Mouse (Mus musculus): ENCODE results near the gene Foxk1.

Gene Foxk1

DNA sequence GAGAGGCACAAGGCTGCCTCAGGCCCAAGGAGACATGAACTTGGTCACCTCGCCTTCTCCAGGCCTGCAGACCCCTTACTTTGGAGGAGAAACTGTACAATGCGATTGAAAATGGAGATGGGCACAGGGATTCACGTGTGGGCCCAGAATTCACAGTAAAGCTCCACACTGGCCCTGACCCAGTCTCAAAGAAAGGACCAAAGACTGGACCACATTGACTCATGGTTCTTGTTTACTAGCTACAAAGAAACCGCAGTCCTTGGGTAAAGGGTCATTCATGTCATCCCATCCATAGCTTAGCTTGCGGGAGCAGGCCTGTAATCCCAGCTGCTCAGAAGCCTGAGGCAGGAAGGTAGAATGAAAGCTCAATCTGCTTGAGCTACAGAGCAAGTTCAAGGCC lies 82.3 kb downstream of the Foxk1 start:
- no peak for DNase-seq (ENCODE audit: low read depth, low spot score)
- Histone ChIP-seq H3K36me3 (ENCODE audit: control insufficient read depth, insufficient read depth, low read length, poor library complexity, severe bottlenecking) (no peaks in the 10 kb centered on the region), H3K27me3 (ENCODE audit: control insufficient read depth, insufficient read depth, low read length, poor library complexity, severe bottlenecking) (no peaks in the 10 kb centered on the region)

GRCm38 (mm10) chr5:142486654-142487053 lies 85.4 kb downstream of the Foxk1 start:
- H3K36me3 ChIP-seq (ENCODE audit: control insufficient read depth, insufficient read depth, low read length, poor library complexity, severe bottlenecking): no peaks in the 10 kb centered on the region
- H3K27me3 ChIP-seq (ENCODE audit: control insufficient read depth, insufficient read depth, low read length, poor library complexity, severe bottlenecking): no peaks in the 10 kb centered on the region
- DNase-seq (ENCODE audit: low read depth, low spot score): no peak

DNA sequence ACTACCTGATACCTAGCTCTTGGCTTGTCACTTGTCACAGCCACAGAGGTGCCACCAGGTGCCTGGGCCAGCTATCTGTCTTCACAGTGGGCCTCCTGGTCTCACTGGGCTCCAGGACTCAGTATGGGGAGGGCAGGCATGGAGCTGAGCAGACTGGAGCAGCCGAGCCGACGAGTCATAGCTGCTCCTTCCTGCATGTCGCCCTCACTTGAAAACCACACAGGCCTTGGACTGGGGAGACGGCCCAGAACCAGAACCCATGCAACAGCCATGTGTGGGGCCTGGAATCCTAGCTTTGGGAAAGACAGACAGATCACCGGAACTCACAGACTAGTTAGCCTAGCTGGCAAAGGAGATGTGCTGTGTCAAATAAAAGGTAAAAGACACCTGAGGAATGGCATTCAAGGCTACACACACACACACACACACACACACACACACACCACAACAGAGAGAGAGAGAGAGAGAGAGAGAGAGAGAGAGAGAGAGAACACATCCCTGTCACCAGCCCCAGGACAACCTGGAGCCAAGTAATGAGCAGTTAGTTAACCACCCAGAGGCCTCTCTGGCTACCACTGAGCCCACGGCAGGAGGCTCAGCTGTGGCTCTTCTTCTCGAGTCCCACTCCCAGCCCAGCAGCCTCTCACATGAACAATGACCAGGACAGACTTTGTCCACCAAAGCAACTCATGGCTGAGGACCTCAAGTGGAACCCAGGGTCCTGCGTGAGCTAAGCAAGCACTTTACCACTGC lies 88.8 kb downstream of the Foxk1 start:
- DNase-seq (ENCODE audit: low read depth, low spot score): no peak
- H3K27me3 ChIP-seq (ENCODE audit: control insufficient read depth, insufficient read depth, low read length, poor library complexity, severe bottlenecking): no peaks in the 10 kb centered on the region
- no peaks in the 10 kb centered on the region for H3K36me3 ChIP-seq (ENCODE audit: control insufficient read depth, insufficient read depth, low read length, poor library complexity, severe bottlenecking)

- DNase-seq (ENCODE audit: low read depth, low spot score): no peak
- H3K27me3 ChIP-seq (ENCODE audit: control insufficient read depth, insufficient read depth, low read length, poor library complexity, severe bottlenecking): no peaks in the 10 kb centered on the region
- no peaks in the 10 kb centered on the region for H3K36me3 ChIP-seq (ENCODE audit: control insufficient read depth, insufficient read depth, low read length, poor library complexity, severe bottlenecking)
Observed at GRCm38 (mm10) chr5:142493307-142493706, 92.0 kb downstream of the Foxk1 start.

GRCm38 (mm10) chr5:142495321-142496096 lies 94.2 kb downstream of the Foxk1 start:
- H3K36me3 ChIP-seq (ENCODE audit: control insufficient read depth, insufficient read depth, low read length, poor library complexity, severe bottlenecking): no peaks in the 10 kb centered on the region
- DNase-seq (ENCODE audit: low read depth, low spot score): no peak
- no peaks in the 10 kb centered on the region for H3K27me3 ChIP-seq (ENCODE audit: control insufficient read depth, insufficient read depth, low read length, poor library complexity, severe bottlenecking)

- H3K36me3 ChIP-seq (ENCODE audit: control insufficient read depth, insufficient read depth, low read length, poor library complexity, severe bottlenecking): no peaks in the 10 kb centered on the region
- peak; percentile 34 for DNase-seq (ENCODE audit: low read depth, low spot score)
- no peaks in the 10 kb centered on the region for H3K27me3 ChIP-seq (ENCODE audit: control insufficient read depth, insufficient read depth, low read length, poor library complexity, severe bottlenecking)
Observed at GRCm38 (mm10) chr5:142498964-142499363, 97.7 kb downstream of the Foxk1 start.

GRCm38 (mm10) chr5:142500918-142501317 lies 99.6 kb downstream of the Foxk1 start:
- no peak for DNase-seq (ENCODE audit: low read depth, low spot score)
- no peaks in the 10 kb centered on the region for H3K27me3 ChIP-seq (ENCODE audit: control insufficient read depth, insufficient read depth, low read length, poor library complexity, severe bottlenecking)
- H3K36me3 ChIP-seq (ENCODE audit: control insufficient read depth, insufficient read depth, low read length, poor library complexity, severe bottlenecking): no peaks in the 10 kb centered on the region

GRCm38 (mm10) chr5:142502414-142502813 lies 101.1 kb downstream of the Foxk1 start:
- H3K36me3 ChIP-seq (ENCODE audit: control insufficient read depth, insufficient read depth, low read length, poor library complexity, severe bottlenecking): no peaks in the 10 kb centered on the region
- H3K27me3 ChIP-seq (ENCODE audit: control insufficient read depth, insufficient read depth, low read length, poor library complexity, severe bottlenecking): no peaks in the 10 kb centered on the region
- peak; percentile 75 for DNase-seq (ENCODE audit: low read depth, low spot score)

GRCm38 (mm10) chr5:142504175-142504574 lies 102.9 kb downstream of the Foxk1 start:
- DNase-seq (ENCODE audit: low read depth, low spot score): no peak
- no peaks in the 10 kb centered on the region for H3K27me3 ChIP-seq (ENCODE audit: control insufficient read depth, insufficient read depth, low read length, poor library complexity, severe bottlenecking)

DNA sequence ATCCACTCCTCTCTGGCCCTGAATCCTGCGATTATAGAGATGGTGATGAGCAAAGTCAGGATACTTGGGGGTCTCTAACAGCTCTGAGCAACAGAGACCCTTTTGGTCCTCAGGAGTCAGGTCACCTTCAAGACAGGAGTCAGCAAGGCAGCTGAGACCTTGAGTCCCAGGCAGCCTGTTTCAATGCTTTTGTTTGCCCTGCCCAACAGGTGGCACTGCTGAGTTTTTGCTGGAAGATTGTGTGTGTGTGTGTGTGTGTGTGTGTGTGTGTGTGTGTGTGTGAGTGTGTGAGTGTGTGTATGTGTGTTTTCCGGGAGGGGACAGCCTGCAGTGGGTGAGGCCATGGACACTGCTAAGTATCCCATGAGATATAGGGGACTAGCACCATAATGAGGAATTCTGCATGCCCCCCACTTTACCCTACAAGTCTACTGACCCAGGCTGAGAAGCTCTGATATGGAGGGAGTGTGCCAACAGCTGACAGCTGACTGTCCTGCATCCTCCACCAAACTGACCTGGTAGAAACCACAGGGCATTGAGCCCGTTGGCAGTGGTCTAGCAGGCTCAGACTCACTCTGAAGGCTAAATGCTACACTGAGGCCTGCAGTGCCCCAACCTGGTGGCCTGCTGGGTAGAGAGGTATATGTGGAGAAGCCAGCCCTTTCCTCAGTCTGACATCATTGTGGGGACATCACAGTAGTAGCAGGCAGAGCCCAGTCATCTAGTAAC lies 104.6 kb downstream of the Foxk1 start:
- H3K27me3 ChIP-seq (ENCODE audit: control insufficient read depth, insufficient read depth, low read length, poor library complexity, severe bottlenecking): no peaks in the 10 kb centered on the region
- H3K36me3 ChIP-seq (ENCODE audit: control insufficient read depth, insufficient read depth, low read length, poor library complexity, severe bottlenecking): no peaks in the 10 kb centered on the region
- peak; percentile 6 for DNase-seq (ENCODE audit: low read depth, low spot score)

More at GRCm38 (mm10) chr5:142504175-142504574, 102.9 kb downstream of the Foxk1 start:
- no peaks in the 10 kb centered on the region for H3K36me3 ChIP-seq (ENCODE audit: control insufficient read depth, insufficient read depth, low read length, poor library complexity, severe bottlenecking)

GRCm38 (mm10) chr5:142509141-142510060 lies 108.1 kb downstream of the Foxk1 start:
- DNase-seq (ENCODE audit: low read depth, low spot score): no peak
- H3K27me3 ChIP-seq (ENCODE audit: control insufficient read depth, insufficient read depth, low read length, poor library complexity, severe bottlenecking): no peaks in the 10 kb centered on the region
- H3K36me3 ChIP-seq (ENCODE audit: control insufficient read depth, insufficient read depth, low read length, poor library complexity, severe bottlenecking): no peaks in the 10 kb centered on the region

DNA sequence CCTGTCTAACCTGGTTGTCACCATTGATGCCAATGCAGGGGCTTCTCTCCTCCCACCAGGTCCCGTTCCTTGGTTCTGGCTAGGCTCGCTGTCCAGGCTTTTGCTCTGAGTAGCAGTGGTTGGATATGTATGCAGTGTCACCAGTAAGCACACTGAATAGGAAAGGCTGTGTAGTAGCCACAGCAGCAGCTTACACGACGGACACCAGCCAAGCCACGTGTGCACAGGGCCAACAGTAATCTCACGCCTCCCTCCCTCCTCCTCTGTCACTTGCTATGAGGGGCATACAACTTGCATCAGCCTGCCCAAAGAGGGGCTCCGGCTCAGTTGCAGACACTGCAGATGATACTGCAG lies 108.7 kb downstream of the Foxk1 start:
- no peak for DNase-seq (ENCODE audit: low read depth, low spot score)
- H3K36me3 ChIP-seq (ENCODE audit: control insufficient read depth, insufficient read depth, low read length, poor library complexity, severe bottlenecking): no peaks in the 10 kb centered on the region
- H3K27me3 ChIP-seq (ENCODE audit: control insufficient read depth, insufficient read depth, low read length, poor library complexity, severe bottlenecking): no peaks in the 10 kb centered on the region

Data from splenic B cell, adult 2 months (primary cell).